Mouse (Mus musculus): ENCODE data around the gene Foxj3.

DNA sequence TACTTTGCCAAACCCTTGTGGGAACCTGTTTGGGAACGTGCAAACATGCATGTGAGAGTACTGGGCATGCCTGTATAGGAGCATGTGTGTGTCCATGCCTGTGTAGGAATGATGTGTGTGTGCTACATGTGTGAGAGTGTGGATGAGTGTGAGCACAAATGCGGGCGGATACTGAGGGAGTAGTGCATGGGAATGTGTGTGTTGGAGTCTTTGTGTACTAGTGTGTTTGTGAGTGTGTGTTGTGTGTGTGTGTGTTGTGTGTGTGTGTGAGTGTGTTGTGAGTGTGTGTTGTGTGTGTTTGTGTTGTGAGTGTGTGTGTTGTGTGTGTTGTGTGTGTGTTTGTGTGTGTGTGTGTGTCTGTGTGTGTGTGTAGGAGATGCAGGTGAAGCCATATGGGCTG lies 131.4 kb downstream of the Foxj3 start:
- TF ChIP-seq CTCF (IDR thresholded peaks at IDR 0.05; ENCODE audit: control insufficient read depth, insufficient read depth, low read length) (no peak), POLR2A (IDR thresholded peaks at IDR 0.05; ENCODE audit: borderline replicate concordance, control insufficient read depth, low read depth, low read length) (no peak)
